Mouse (Mus musculus) liver, postnatal 0 days (tissue): Measurements from ENCODE around the gene Fgr. TPM values are rescaled to one million over a fixed set of nuclear protein-coding genes. Genes with fewer than 3 reads are reported as not detected.

Experiments used
- ATAC-seq: fragments of 200-750 bp; cut with Nextera tagmentation; 2 replicates; pipeline ENCODE4 v1.8.0; 2017; ENCODE audit warnings: mild to moderate bottlenecking, moderate library complexity
- DNase-seq: peaks from one replicate; pipeline ENCODE4 v3.0.0-alpha.2; 2016
- H3K27ac ChIP-seq: fragments of 300-500 bp; sonication (generic); 2 replicates; pipeline ENCODE4 v1.5.1; 2014; ENCODE audit warnings: antibody characterized with exemption, moderate library complexity, mild to moderate bottlenecking, low read depth
- H3K27me3 ChIP-seq: fragments of 300-500 bp; sonication (generic); 2 replicates; pipeline ENCODE4 v1.6.1; 2014; ENCODE audit warnings: low read length, control low read depth, mixed read lengths; ENCODE audit not compliant: insufficient read depth
- H3K36me3 ChIP-seq: fragments of 300-500 bp; sonication (generic); replicated peaks from 2 replicates; pipeline ENCODE4 v1.6.1; 2014; ENCODE audit warnings: mild to moderate bottlenecking, control low read depth, low read length, moderate library complexity, mixed read lengths; ENCODE audit not compliant: insufficient read depth
- H3K4me1 ChIP-seq: fragments of 300-500 bp; sonication (generic); 2 replicates; pipeline ENCODE4 v1.6.1; 2014; ENCODE audit warnings: antibody characterized with exemption, mild to moderate bottlenecking, control low read depth; ENCODE audit not compliant: insufficient read depth
- H3K4me2 ChIP-seq: fragments of 300-500 bp; sonication (generic); 2 replicates; pipeline ENCODE4 v1.6.1; 2014; ENCODE audit warnings: low read depth, mild to moderate bottlenecking, low read length, moderate library complexity, mixed read lengths
- H3K4me3 ChIP-seq: fragments of 300-500 bp; sonication (generic); 2 replicates; pipeline ENCODE4 v1.5.1; 2014; ENCODE audit warnings: low read depth, low read length
- H3K9ac ChIP-seq: fragments of 300-500 bp; sonication (generic); replicated peaks from 2 replicates; pipeline ENCODE4 v1.6.1; 2014; ENCODE audit warnings: mild to moderate bottlenecking, moderate library complexity
- H3K9me3 ChIP-seq: fragments of 300-500 bp; sonication (generic); 2 replicates; pipeline ENCODE4 v1.6.1; 2016; ENCODE audit warnings: mild to moderate bottlenecking, control low read depth, low read length, mixed read lengths
- CTCF ChIP-seq: sonication (generic); IDR thresholded peaks from 2 replicates; pipeline ENCODE4 v1.5.1; 2016; ENCODE audit warnings: antibody characterized with exemption, low read depth
- EP300 ChIP-seq: IDR thresholded peaks from 2 replicates; pipeline ENCODE4 v1.6.1; 2016; ENCODE audit warnings: antibody characterized with exemption, low read depth, mild to moderate bottlenecking
- WGBS: fragments of 180-500 bp; shearing (Covaris S2); extraction: QIAGEN DNeasy Blood & Tissue Kit; methylation state at CpG from one replicate; pipeline ENCODE4 v1.1.7; 2014; ENCODE audit not compliant: insufficient replicate concordance; 5-methylcytosine and 5-hydroxymethylcytosine counted together
- polyA plus RNA-seq: library from polyadenylated mRNA; unstranded; fragments of >200 nt; fragmentation: Nextera tagmentation; extraction: Ambion mirVana; gene quantifications from 2 replicates; pipeline ENCODE4 v1.2.1, GENCODE M21; 2015

The Fgr gene
- polyA plus RNA-seq, 1 experiment from 2014 or later = 4.0 TPM

DNA sequence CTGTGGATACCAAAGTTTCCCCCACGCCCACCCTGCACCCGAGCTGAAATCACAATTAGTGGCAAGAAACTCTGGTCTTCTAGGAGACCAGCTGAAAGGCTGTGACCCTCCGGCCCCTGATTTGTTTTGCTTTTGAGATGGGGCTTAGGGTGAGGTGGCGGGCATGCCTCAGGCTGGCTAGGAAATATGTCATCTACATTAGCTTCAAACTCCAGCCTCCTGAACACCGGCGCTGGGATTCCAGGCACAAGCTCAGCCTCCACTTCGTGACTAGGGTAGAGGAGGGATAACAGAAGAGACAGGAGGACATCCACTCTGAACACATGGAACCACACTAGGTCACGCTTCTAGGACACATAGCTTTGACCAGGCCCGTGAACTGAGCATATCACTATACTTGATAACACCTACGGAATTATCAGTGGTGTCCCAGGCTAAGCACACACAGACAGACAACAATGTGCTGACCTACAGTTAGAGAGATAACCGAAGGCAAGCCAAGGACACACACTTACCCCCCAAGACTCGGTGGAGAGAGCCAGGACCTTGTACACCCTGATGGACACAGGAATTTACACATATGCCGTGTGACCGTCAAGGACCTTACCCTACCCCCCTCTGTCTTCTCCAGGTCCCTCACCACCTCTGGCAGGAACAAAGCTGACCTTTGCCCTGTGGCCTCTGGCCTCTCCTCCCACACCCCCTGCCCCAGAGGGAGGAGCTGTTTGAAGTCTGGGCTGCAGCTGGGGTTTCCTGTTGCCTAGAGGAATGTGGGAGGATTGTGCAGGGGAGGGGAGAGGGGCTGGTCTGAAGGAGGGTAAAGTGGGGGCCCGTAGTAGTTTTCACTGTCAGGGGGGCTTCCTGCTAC lies 33.9 kb downstream of the Fgr start:
- no peaks in the 10 kb centered on the region for H3K9me3 ChIP-seq
- 0 out of 2 replicates have a peak overlapping the region, but pooled peaks have one; percentile 7 for H3K4me3 ChIP-seq
- H3K27me3 ChIP-seq = peaks cover 14% of the 10 kb centered on the region
- 30% methylated on average over 15 of the region's 15 CpGs for WGBS
- peaks cover 18% of the 10 kb centered on the region for H3K4me1 ChIP-seq
- DNase-seq = peak; percentile 58
- TF ChIP-seq CTCF (no peak), EP300 (peak; percentile 66)
- no peak for ATAC-seq
- no peaks in the 10 kb centered on the region for H3K36me3 ChIP-seq
- H3K27ac ChIP-seq = peak overlapping the region; percentile 55; the same call in 1 of the 2 replicates
- H3K4me2 ChIP-seq = peak overlapping the region; percentile 45
- H3K9ac ChIP-seq = 0 out of 2 replicates have a peak overlapping the region, but pooled peaks have one; percentile 11

DNA sequence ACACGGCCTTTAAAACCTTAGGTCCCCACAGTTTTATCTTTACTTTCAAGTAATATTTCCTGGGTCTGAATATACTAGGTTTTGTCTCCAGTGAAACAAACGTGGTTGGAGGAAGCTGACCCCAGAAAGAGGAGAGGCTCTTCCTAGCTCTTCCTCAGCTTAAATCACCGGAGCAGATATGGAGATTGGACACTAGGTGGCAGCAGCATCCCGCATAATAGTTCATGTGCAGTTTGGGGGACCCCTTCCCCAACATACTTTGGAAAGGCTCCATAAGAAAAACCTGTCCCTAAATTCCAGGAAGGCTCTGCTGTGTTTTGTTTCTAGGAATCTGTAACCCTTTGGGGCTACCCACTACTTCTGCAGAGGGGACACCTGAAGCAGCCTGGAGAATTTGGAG lies 35.2 kb downstream of the Fgr start:
- no peaks in the 10 kb centered on the region for H3K36me3 ChIP-seq
- no peak overlapping the region for H3K4me2 ChIP-seq
- no peak overlapping the region for H3K9ac ChIP-seq
- H3K4me3 ChIP-seq = no peak overlapping the region
- no peak overlapping the region for H3K27ac ChIP-seq
- peak; percentile 69 for DNase-seq
- peaks cover 24% of the 10 kb centered on the region for H3K4me1 ChIP-seq
- no peaks in the 10 kb centered on the region for H3K9me3 ChIP-seq
- peaks cover 14% of the 10 kb centered on the region for H3K27me3 ChIP-seq
- TF ChIP-seq CTCF (peak; percentile 89), EP300 (no peak)
- 2% methylated on average over 4 of the region's 4 CpGs for WGBS
- ATAC-seq = no peak

DNA sequence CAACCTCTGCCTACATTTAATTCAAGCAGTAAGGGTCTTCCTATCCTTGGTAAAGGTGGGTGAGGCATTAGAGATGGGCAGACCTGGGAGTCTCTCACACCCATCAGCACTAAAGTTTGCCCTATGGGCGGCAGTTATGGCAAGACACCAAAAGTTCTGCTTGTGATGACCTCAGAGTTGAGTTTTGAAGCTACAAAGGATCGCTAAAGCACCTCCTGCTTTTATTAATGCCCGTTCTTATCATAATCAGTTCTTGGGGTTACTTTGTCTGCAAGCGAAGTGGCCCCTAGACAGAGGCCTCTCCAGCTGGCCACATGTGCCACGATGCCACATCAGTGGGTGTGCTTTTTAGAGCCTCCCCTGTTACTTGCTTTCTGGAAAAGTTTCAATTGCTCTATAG lies 35.8 kb downstream of the Fgr start:
- DNase-seq = no peak
- Histone ChIP-seq H3K4me2 (no peak overlapping the region), H3K27ac (no peak overlapping the region), H3K4me3 (no peak overlapping the region), H3K9me3 (no peaks in the 10 kb centered on the region), H3K4me1 (peaks cover 24% of the 10 kb centered on the region), H3K36me3 (no peaks in the 10 kb centered on the region), H3K27me3 (peaks cover 14% of the 10 kb centered on the region), H3K9ac (no peak overlapping the region)
- TF ChIP-seq EP300 (no peak), CTCF (no peak)
- no peak for ATAC-seq
- WGBS = 49% methylated on average over 5 of the region's 5 CpGs

DNA sequence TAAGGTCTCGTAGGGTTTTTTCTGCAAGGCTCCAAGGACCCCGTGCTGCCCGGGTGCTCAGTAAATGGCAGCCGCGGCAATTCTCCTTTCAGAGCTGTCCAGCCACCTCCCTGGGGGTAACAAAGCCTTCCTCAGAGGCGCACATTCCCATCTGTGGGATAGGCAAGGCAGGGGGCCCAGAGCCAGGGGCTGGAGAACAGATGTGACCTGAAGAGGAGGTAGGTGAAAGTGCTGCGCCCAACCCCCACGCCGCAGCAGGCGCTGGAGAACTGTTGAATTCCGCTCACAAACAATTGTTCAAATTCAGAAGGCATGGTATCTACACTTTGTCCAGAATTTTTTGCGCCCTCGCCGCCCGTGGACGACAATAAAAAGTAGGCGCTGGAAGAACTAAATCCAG lies 36.7 kb downstream of the Fgr start:
- TF ChIP-seq CTCF (no peak), EP300 (no peak)
- Histone ChIP-seq H3K36me3 (no peaks in the 10 kb centered on the region), H3K9ac (peak overlapping the region; percentile 75; the same call in 1 of the 2 replicates), H3K4me1 (peaks cover 24% of the 10 kb centered on the region), H3K27ac (no peak overlapping the region), H3K9me3 (no peaks in the 10 kb centered on the region), H3K4me2 (peak overlapping the region; percentile 95), H3K27me3 (peaks cover 14% of the 10 kb centered on the region), H3K4me3 (peak overlapping the region; percentile 84)
- ATAC-seq (no peak), DNase-seq (no peak)
- 2% methylated on average over 17 of the region's 17 CpGs for WGBS

DNA sequence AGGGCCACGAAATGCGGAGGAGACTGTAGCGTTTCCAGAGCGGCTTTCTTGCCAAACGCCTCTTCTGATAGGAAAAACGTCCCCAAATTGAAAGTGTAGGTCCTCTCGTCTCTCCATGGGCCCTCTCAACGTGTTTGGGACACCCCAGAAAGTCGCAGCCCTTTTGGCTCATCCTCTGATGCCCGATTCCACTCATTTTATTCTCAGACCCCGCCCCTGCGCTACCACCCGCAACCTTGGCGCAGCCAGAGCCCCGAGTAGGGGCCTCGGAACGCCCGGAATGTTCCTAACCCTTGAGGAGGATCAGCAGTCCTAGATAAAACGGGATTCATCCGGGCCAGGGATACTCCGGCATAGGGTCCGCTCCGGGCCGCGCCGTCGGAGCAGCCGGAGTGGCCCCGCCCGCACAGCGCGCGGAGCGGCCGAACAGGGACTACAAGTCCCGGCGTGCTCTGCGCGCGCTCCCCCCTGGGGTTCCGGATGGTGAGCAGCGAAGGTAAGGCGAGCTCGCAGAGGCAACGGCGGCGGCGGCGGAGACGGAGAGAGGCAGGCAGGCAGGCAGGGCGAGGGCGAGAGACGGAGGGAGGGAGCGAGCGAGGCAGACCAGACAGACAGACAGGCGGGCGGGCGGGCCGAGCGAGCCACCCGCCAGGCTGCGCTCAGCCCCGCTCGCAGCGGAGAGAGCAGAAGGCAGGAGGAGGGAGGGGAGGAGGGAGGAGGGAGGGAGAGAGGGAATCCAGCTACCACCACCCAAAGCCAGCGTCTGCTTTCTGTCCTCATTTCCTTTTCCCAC lies 37.3 kb downstream of the Fgr start, which contains the start of gene Ahdc1:
Ahdc1 (plus strand) TSS at position 233 of the 793 bp plus-strand sequence.
- TF ChIP-seq EP300 (no peak), CTCF (peak; percentile 17)
- DNase-seq = peak; percentile 94
- peak within 1 kb of the TSS; percentile 75 for H3K9ac ChIP-seq
- peak within 1 kb of the TSS; percentile 95 for H3K4me2 ChIP-seq
- peaks cover 24% of the 10 kb centered on the region for H3K4me1 ChIP-seq
- peak within 1 kb of the TSS; percentile 84 for H3K4me3 ChIP-seq
- peak within 1 kb of the TSS; percentile 78 for H3K27ac ChIP-seq
- WGBS = 1% methylated on average over 66 of the region's 66 CpGs
- peak; percentile 88 for ATAC-seq
- no peaks in the 10 kb centered on the region for H3K36me3 ChIP-seq
- no peaks in the 10 kb centered on the region for H3K9me3 ChIP-seq
- peaks cover 14% of the 10 kb centered on the region for H3K27me3 ChIP-seq
